ENCODE assay signal across 12 mouse cellular contexts in the genomic region with DNA sequence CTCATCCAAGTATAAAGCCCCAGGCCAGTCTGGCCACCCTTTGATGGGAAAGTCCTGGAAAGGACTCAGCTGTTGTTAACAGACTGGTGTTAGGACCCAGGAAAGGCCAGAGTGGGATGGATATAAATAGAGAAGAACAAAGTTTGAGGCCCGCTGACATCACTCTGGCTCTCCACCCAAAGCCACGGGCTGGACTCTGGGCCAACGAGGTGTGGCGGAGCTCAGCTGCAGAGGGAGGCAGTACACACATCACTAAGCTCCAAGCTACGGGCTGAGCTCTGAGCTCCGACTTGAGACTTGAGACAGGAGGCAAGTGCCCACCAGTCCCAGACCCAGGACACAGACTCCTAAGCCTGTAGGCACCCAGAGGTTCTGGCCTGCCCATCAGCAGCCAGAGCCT. TPM values are rescaled to one million over a fixed set of nuclear protein-coding genes. Genes with fewer than 3 reads are reported as not detected.
DNase-seq lines count a peak whose midpoint lies in the region; ATAC-seq and TF ChIP-seq lines count a peak whose summit lies in the region.
"Had no signal": no experiment of that assay in that cellular context is flagged by ENCODE, and none has a peak within 500 bp of the region (broad histone marks: within the 10 kb centered on the region; RNA-seq: fewer than 3 reads in every experiment).

A gene (plus strand): TSS at position 240 of the 400 bp plus-strand sequence.

- no peaks in the 10 kb centered on the region for H3K9me3 ChIP-seq in embryonic facial prominence, embryonic 14.5 days (ENCODE audit: control insufficient read depth, low read length)
- H3K9me3 ChIP-seq in embryonic facial prominence, embryonic 10.5 days: no peaks in the 10 kb centered on the region
- no peaks in the 10 kb centered on the region for H3K9me3 ChIP-seq in midbrain, embryonic 11.5 days (ENCODE audit: control insufficient read depth, low read length)
- H3K9me3 ChIP-seq: forebrain, embryonic 15.5 days had no signal

- TF ChIP-seq POLR2A in small intestine, adult 2 months (IDR thresholded peaks at IDR 0.05; ENCODE audit: low read depth, low read length): 0 out of 2 replicates have a peak, but pooled peaks have one; percentile 28

- H3K4me3 ChIP-seq in embryonic facial prominence, embryonic 14.5 days (ENCODE audit: low read depth, low read length): no peak within 1 kb of the TSS
- no peak within 1 kb of the TSS for H3K4me3 ChIP-seq in embryonic facial prominence, embryonic 10.5 days
- peak within 1 kb of the TSS; percentile 44 for H3K4me3 ChIP-seq in small intestine, adult 2 months (ENCODE audit: low read depth, low read length)
- no peak within 1 kb of the TSS for H3K4me3 ChIP-seq in midbrain, embryonic 11.5 days (ENCODE audit: low read depth, low read length)
- H3K4me3 ChIP-seq: forebrain, embryonic 15.5 days had no signal

- peaks cover 4% of the 10 kb centered on the region; the same call in 1 of the 2 replicates for H3K4me1 ChIP-seq in embryonic facial prominence, embryonic 14.5 days (ENCODE audit: control insufficient read depth, insufficient read depth, low read length)
- 0 out of 2 replicates have a peak, but pooled peaks cover 5% of the 10 kb centered on the region for H3K4me1 ChIP-seq in embryonic facial prominence, embryonic 10.5 days
- peaks cover 30% of the 10 kb centered on the region for H3K4me1 ChIP-seq in small intestine, adult 2 months (ENCODE audit: control insufficient read depth, insufficient read depth, insufficient read length, low read length)
- no peaks in the 10 kb centered on the region for H3K4me1 ChIP-seq in midbrain, embryonic 11.5 days (ENCODE audit: control insufficient read depth, insufficient read depth, low read length)

- H3K4me2 ChIP-seq in embryonic facial prominence, embryonic 14.5 days (ENCODE audit: low read depth, low read length): no peak within 1 kb of the TSS
- H3K4me2 ChIP-seq in midbrain, embryonic 11.5 days: no peak within 1 kb of the TSS
- H3K4me2 ChIP-seq: forebrain, embryonic 15.5 days had no signal

- H3K27ac ChIP-seq in embryonic facial prominence, embryonic 14.5 days (replicated peaks; ENCODE audit: low read depth, low read length): no peak within 1 kb of the TSS
- no peak within 1 kb of the TSS for H3K27ac ChIP-seq in embryonic facial prominence, embryonic 10.5 days (replicated peaks)
- peak within 1 kb of the TSS; percentile 21 for H3K27ac ChIP-seq in small intestine, adult 2 months (ENCODE audit: insufficient read depth, low read depth, low read length)
- no peak within 1 kb of the TSS for H3K27ac ChIP-seq in midbrain, embryonic 11.5 days (ENCODE audit: low read depth, low read length)
- H3K27ac ChIP-seq: forebrain, embryonic 15.5 days had no signal

- H3K36me3 ChIP-seq in embryonic facial prominence, embryonic 14.5 days (ENCODE audit: control insufficient read depth, insufficient read depth, low read length): no peaks in the 10 kb centered on the region
- H3K36me3 ChIP-seq in embryonic facial prominence, embryonic 10.5 days (replicated peaks): no peaks in the 10 kb centered on the region
- H3K36me3 ChIP-seq in small intestine, adult 2 months (ENCODE audit: control insufficient read depth, insufficient read depth, low read length): no peaks in the 10 kb centered on the region
- no peaks in the 10 kb centered on the region for H3K36me3 ChIP-seq in midbrain, embryonic 11.5 days (ENCODE audit: control insufficient read depth, insufficient read depth, low read length)
- H3K36me3 ChIP-seq: forebrain, embryonic 15.5 days had no signal

- WGBS in embryonic facial prominence, embryonic 14.5 days: 30% methylated on average over 6 of the region's 6 CpGs
- WGBS in embryonic facial prominence, embryonic 10.5 days: 66% methylated on average over 6 of the region's 6 CpGs
- 9% methylated on average over 6 of the region's 6 CpGs for WGBS in small intestine, adult 2 months
- 58% methylated on average over 6 of the region's 6 CpGs for WGBS in midbrain, embryonic 11.5 days

- TF ChIP-seq CTCF in small intestine, adult 2 months (IDR thresholded peaks at IDR 0.05; ENCODE audit: extremely low read depth, insufficient read length, insufficient replicate concordance, low read depth, low read length): no peak

- DNase-seq in embryonic facial prominence, embryonic 14.5 days (ENCODE audit: low spot score): peak; percentile 40
- DNase-seq in embryonic facial prominence, embryonic 10.5 days (ENCODE audit: low spot score): no peak
- DNase-seq in gastrocnemius, postnatal 10 days: peak; percentile 63
- peak; percentile 79 for DNase-seq in heart, postnatal 4 days
- DNase-seq in midbrain, embryonic 11.5 days (ENCODE audit: low spot score, missing footprints): no peak
- DNase-seq in cerebellum, adult 9-11 months: no peak
- DNase-seq in layer of hippocampus, adult 11-12 months (ENCODE audit: low spot score): no peak
- DNase-seq: cerebellum, adult 18-20 months; layer of hippocampus, adult 9-11 months; thymus, postnatal 36 days had no signal

- no peaks in the 10 kb centered on the region for H3K27me3 ChIP-seq in embryonic facial prominence, embryonic 14.5 days (replicated peaks; ENCODE audit: control insufficient read depth, insufficient read depth, low read length)
- H3K27me3 ChIP-seq in embryonic facial prominence, embryonic 10.5 days (replicated peaks; ENCODE audit: low read depth, poor library complexity, severe bottlenecking): no peaks in the 10 kb centered on the region
- H3K27me3 ChIP-seq in small intestine, adult 2 months (ENCODE audit: control insufficient read depth, insufficient read depth, low read length): no peaks in the 10 kb centered on the region
- H3K27me3 ChIP-seq in midbrain, embryonic 11.5 days (ENCODE audit: control insufficient read depth, insufficient read depth, low read length): no peaks in the 10 kb centered on the region
- H3K27me3 ChIP-seq: forebrain, embryonic 15.5 days had no signal

- H3K9ac ChIP-seq in embryonic facial prominence, embryonic 14.5 days (ENCODE audit: low read depth, low read length): no peak within 1 kb of the TSS
- H3K9ac ChIP-seq in midbrain, embryonic 11.5 days (ENCODE audit: low read length): no peak within 1 kb of the TSS
- H3K9ac ChIP-seq: forebrain, embryonic 15.5 days had no signal

- 0 out of 2 replicates have a peak, but pooled peaks have one; percentile 44 for ATAC-seq in embryonic facial prominence, embryonic 14.5 days (ENCODE audit: low read depth)
- no peak for ATAC-seq in midbrain, embryonic 11.5 days (ENCODE audit: low FRiP score)
- ATAC-seq: forebrain, embryonic 15.5 days had no signal

RNA-seq across cellular contexts. Expression of the gene that starts here (rescaled TPM):
- 3.8 and 5.7 TPM in 2 replicates for polyA plus RNA-seq in embryonic facial prominence, embryonic 14.5 days (2014; fragmentation: Nextera tagmentation; extraction: Ambion mirVana)
- not detected in 2 replicates for polyA plus RNA-seq in embryonic facial prominence, embryonic 10.5 days (2016; fragmentation: Nextera tagmentation; extraction: Ambion mirVana)
- 10 to 100 TPM in 1 of 2 experiments, 1 to 10 TPM in 1; 5.8 to 10.3 TPM for total RNA-seq in gastrocnemius, postnatal 10 days (2021)
- 1 to 10 TPM; 6.2 to 6.5 TPM for total RNA-seq in heart, postnatal 4 days (2021)
- polyA plus RNA-seq in small intestine, adult 2 months (2012; rRNA removed): 4.0 and 9.0 TPM in 2 replicates
- 0.07 and 0.15 TPM in 2 replicates for polyA plus RNA-seq in midbrain, embryonic 11.5 days (2014; fragmentation: Nextera tagmentation; extraction: Ambion mirVana)

Comparison
In these comparisons a context has a peak if more than half of its experiments do, and no peak if none do; other contexts are left out.
1. DNase-seq: peak in embryonic facial prominence, embryonic 14.5 days (single experiment), gastrocnemius, postnatal 10 days (single experiment) and heart, postnatal 4 days (single experiment); none in embryonic facial prominence, embryonic 10.5 days (single experiment), midbrain, embryonic 11.5 days (single experiment), cerebellum, adult 9-11 months (single experiment) and layer of hippocampus, adult 11-12 months (single experiment).